Mouse (Mus musculus): ENCODE measurements around the gene Bicra. TPM values are rescaled to one million over a fixed set of nuclear protein-coding genes. Genes with fewer than 3 reads are reported as not detected.
A peak's percentile ranks its signal among the peaks of the same experiment; 100 is the strongest.

Gene Bicra
- 6.9 and 8.2 TPM in 2 replicates for polyA plus RNA-seq (2016; fragmentation: Nextera tagmentation; extraction: Ambion mirVana)

GRCm38 (mm10) chr7:16047338-16048146 is at the start of gene Bicra:
Gene Bicra, minus strand, starts transcription at chr7:16047921.
- H3K4me3 ChIP-seq = peak within 1 kb of the TSS; percentile 97
- H3K9me3 ChIP-seq (replicated peaks) = no peaks in the 10 kb centered on the region
- H3K27ac ChIP-seq (replicated peaks) = peak within 1 kb of the TSS; percentile 100
- H3K4me1 ChIP-seq = peaks cover 69% of the 10 kb centered on the region
- no peaks in the 10 kb centered on the region for H3K27me3 ChIP-seq (ENCODE audit: low read depth, poor library complexity, severe bottlenecking)
- peaks cover 13% of the 10 kb centered on the region; the same call in 1 of the 2 replicates for H3K36me3 ChIP-seq
- under 1% methylated on average over 68 of the region's 69 CpGs for WGBS
- DNase-seq (ENCODE audit: low spot score) = peak; percentile 83

GRCm38 (mm10) chr7:16094592-16094991 is 46.9 kb upstream of the Bicra start:
- Histone ChIP-seq H3K4me3 (no peak overlapping the region), H3K4me1 (peaks cover 14% of the 10 kb centered on the region), H3K9me3 (replicated peaks) (no peaks in the 10 kb centered on the region), H3K27me3 (ENCODE audit: low read depth, poor library complexity, severe bottlenecking) (no peaks in the 10 kb centered on the region; the same call in 1 of the 2 replicates), H3K36me3 (no peaks in the 10 kb centered on the region), H3K27ac (replicated peaks) (no peak overlapping the region)
- 78% methylated on average over 3 of the region's 3 CpGs for WGBS
- no peak for DNase-seq (ENCODE audit: low spot score)

- Histone ChIP-seq H3K4me1 (no peaks in the 10 kb centered on the region), H3K27me3 (ENCODE audit: low read depth, poor library complexity, severe bottlenecking) (no peaks in the 10 kb centered on the region; the same call in 1 of the 2 replicates), H3K36me3 (no peaks in the 10 kb centered on the region), H3K4me3 (no peak overlapping the region), H3K9me3 (replicated peaks) (no peaks in the 10 kb centered on the region), H3K27ac (replicated peaks) (no peak overlapping the region)
- DNase-seq (ENCODE audit: low spot score) = no peak
- WGBS = 75% methylated on average over 2 of the region's 2 CpGs
These were observed 39.9 kb upstream of the Bicra start for GRCm38 (mm10) chr7:16087587-16087986.

- Histone ChIP-seq H3K27ac (replicated peaks) (no peak overlapping the region), H3K36me3 (no peaks in the 10 kb centered on the region), H3K4me3 (no peak overlapping the region), H3K4me1 (no peaks in the 10 kb centered on the region), H3K27me3 (ENCODE audit: low read depth, poor library complexity, severe bottlenecking) (no peaks in the 10 kb centered on the region), H3K9me3 (replicated peaks) (no peaks in the 10 kb centered on the region)
- DNase-seq (ENCODE audit: low spot score) = no peak
- WGBS = 69% methylated on average over 4 of the region's 4 CpGs
These were observed 35.6 kb upstream of the Bicra start for GRCm38 (mm10) chr7:16083361-16083760.

- no peak overlapping the region for H3K4me3 ChIP-seq
- 76% methylated on average over 4 of the region's 4 CpGs for WGBS
- DNase-seq (ENCODE audit: low spot score) = no peak
- no peaks in the 10 kb centered on the region for H3K36me3 ChIP-seq
- H3K27ac ChIP-seq (replicated peaks) = no peak overlapping the region
- no peaks in the 10 kb centered on the region for H3K4me1 ChIP-seq
- no peaks in the 10 kb centered on the region for H3K27me3 ChIP-seq (ENCODE audit: low read depth, poor library complexity, severe bottlenecking)
- H3K9me3 ChIP-seq (replicated peaks) = no peaks in the 10 kb centered on the region
These were observed 32.9 kb upstream of the Bicra start for GRCm38 (mm10) chr7:16080581-16080980.

GRCm38 (mm10) chr7:16079947-16080346 is 32.2 kb upstream of the Bicra start:
- no peak overlapping the region for H3K27ac ChIP-seq (replicated peaks)
- no peak overlapping the region for H3K4me3 ChIP-seq
- no peaks in the 10 kb centered on the region for H3K4me1 ChIP-seq
- H3K36me3 ChIP-seq = no peaks in the 10 kb centered on the region
- 84% methylated on average over 1 of the region's 1 CpGs for WGBS
- no peaks in the 10 kb centered on the region for H3K9me3 ChIP-seq (replicated peaks)
- no peak for DNase-seq (ENCODE audit: low spot score)
- H3K27me3 ChIP-seq (ENCODE audit: low read depth, poor library complexity, severe bottlenecking) = no peaks in the 10 kb centered on the region

- 86% methylated on average over 6 of the region's 6 CpGs for WGBS
- Histone ChIP-seq H3K4me3 (no peak overlapping the region), H3K36me3 (no peaks in the 10 kb centered on the region), H3K9me3 (replicated peaks) (no peaks in the 10 kb centered on the region), H3K4me1 (no peaks in the 10 kb centered on the region), H3K27me3 (ENCODE audit: low read depth, poor library complexity, severe bottlenecking) (no peaks in the 10 kb centered on the region), H3K27ac (replicated peaks) (no peak overlapping the region)
- no peak for DNase-seq (ENCODE audit: low spot score)
These were observed 24.2 kb upstream of the Bicra start for GRCm38 (mm10) chr7:16071906-16072305.

GRCm38 (mm10) chr7:16070846-16071245 is 23.1 kb upstream of the Bicra start:
- no peaks in the 10 kb centered on the region for H3K9me3 ChIP-seq (replicated peaks)
- DNase-seq (ENCODE audit: low spot score) = no peak
- no peaks in the 10 kb centered on the region for H3K27me3 ChIP-seq (ENCODE audit: low read depth, poor library complexity, severe bottlenecking)

GRCm38 (mm10) chr7:16063490-16063889 is 15.8 kb upstream of the Bicra start:
- no peaks in the 10 kb centered on the region for H3K36me3 ChIP-seq
- peaks cover 30% of the 10 kb centered on the region for H3K27me3 ChIP-seq (ENCODE audit: low read depth, poor library complexity, severe bottlenecking)
- no peaks in the 10 kb centered on the region for H3K4me1 ChIP-seq
- peaks cover 16% of the 10 kb centered on the region for H3K9me3 ChIP-seq (replicated peaks)
- DNase-seq (ENCODE audit: low spot score) = no peak
- no peak overlapping the region for H3K27ac ChIP-seq (replicated peaks)
- 34% methylated on average over 4 of the region's 4 CpGs for WGBS
- H3K4me3 ChIP-seq = no peak overlapping the region

More at GRCm38 (mm10) chr7:16070846-16071245, 23.1 kb upstream of the Bicra start:
- Histone ChIP-seq H3K27ac (replicated peaks) (no peak overlapping the region), H3K4me3 (no peak overlapping the region), H3K36me3 (no peaks in the 10 kb centered on the region), H3K4me1 (no peaks in the 10 kb centered on the region)

- H3K4me3 ChIP-seq = no peak overlapping the region
- H3K4me1 ChIP-seq = no peaks in the 10 kb centered on the region
- H3K9me3 ChIP-seq (replicated peaks) = peaks cover 16% of the 10 kb centered on the region
- peaks cover 30% of the 10 kb centered on the region for H3K27me3 ChIP-seq (ENCODE audit: low read depth, poor library complexity, severe bottlenecking)
- H3K36me3 ChIP-seq = no peaks in the 10 kb centered on the region
- 71% methylated on average over 15 of the region's 15 CpGs for WGBS
- H3K27ac ChIP-seq (replicated peaks) = no peak overlapping the region
- no peak for DNase-seq (ENCODE audit: low spot score)
These were observed 14.3 kb upstream of the Bicra start for GRCm38 (mm10) chr7:16062099-16062420.

- peaks cover 16% of the 10 kb centered on the region for H3K9me3 ChIP-seq (replicated peaks)
- peaks cover 30% of the 10 kb centered on the region for H3K27me3 ChIP-seq (ENCODE audit: low read depth, poor library complexity, severe bottlenecking)
- no peak for DNase-seq (ENCODE audit: low spot score)
- H3K4me1 ChIP-seq = no peaks in the 10 kb centered on the region
- 49% methylated on average over 79 of the region's 80 CpGs for WGBS
- H3K27ac ChIP-seq (replicated peaks) = no peak within 1 kb of the TSS
- H3K4me3 ChIP-seq = peak within 1 kb of the TSS; percentile 21; the same call in 1 of the 2 replicates
- H3K36me3 ChIP-seq = no peaks in the 10 kb centered on the region
These were observed 13.7 kb upstream of the Bicra start, which contains the start of gene Zfp541 for GRCm38 (mm10) chr7:16061219-16062098. Gene Zfp541, plus strand, starts transcription at chr7:16061814.

GRCm38 (mm10) chr7:16057136-16057534 is 9.4 kb upstream of the Bicra start:
- WGBS = 71% methylated on average over 2 of the region's 2 CpGs
- peaks cover 22% of the 10 kb centered on the region for H3K27me3 ChIP-seq (ENCODE audit: low read depth, poor library complexity, severe bottlenecking)
- H3K4me3 ChIP-seq = no peak overlapping the region
- H3K27ac ChIP-seq (replicated peaks) = no peak overlapping the region
- peaks cover 15% of the 10 kb centered on the region for H3K9me3 ChIP-seq (replicated peaks)
- H3K36me3 ChIP-seq = no peaks in the 10 kb centered on the region
- no peak for DNase-seq (ENCODE audit: low spot score)
- H3K4me1 ChIP-seq = peaks cover 8% of the 10 kb centered on the region
